Mouse (Mus musculus) liver, adult (tissue): ENCODE results near the gene Rps6ka2.

ENCODE experiments used
- GATA4 ChIP-seq: IDR thresholded peaks from 2 replicates; pipeline ENCODE4 v1.6.1; 2014; ENCODE audit warnings: mild to moderate bottlenecking, low read length; ENCODE audit not compliant: insufficient replicate concordance

Rps6ka2 gene

DNA sequence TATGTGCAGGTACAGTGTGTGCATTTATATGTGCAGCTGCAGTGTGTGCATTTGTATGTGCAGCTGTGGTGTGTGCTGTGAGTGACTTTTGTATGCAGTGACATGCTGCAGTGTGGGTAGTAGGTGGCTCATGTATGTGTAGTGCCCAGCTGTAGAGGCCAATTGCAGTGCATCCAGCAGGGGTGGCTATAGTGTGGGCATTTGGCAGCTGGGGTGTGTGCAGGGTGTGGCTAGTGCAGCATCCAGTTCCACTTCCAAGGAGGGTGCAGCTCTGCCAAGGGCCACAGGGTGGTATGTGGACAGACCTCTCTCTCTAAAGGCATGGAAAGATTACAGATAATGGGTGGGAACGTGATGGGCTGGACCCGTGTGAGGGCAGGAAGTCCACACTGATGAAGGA, 43.3 kb downstream of the Rps6ka2 start:
- TF ChIP-seq GATA4, result no peak

DNA sequence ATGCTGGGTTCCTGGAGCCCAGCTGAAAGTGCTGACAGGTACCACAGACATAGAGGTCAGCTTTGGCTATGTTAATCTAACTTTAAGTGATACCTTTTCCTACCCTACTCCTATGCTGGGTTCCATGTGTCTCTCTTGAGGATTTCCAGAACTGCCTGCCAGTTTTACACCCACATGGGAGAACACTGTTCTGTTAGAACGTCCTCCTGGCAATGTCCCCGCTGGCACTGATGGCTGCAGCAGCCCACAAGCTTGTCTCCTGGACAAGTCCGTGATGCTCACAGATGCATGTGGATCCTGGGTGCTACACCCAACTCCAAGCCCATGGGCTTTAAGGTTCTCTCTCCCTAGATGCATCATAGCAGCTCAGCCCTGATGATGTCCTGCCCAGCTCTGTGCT, 44.1 kb downstream of the Rps6ka2 start:
- TF ChIP-seq GATA4, result no peak

DNA sequence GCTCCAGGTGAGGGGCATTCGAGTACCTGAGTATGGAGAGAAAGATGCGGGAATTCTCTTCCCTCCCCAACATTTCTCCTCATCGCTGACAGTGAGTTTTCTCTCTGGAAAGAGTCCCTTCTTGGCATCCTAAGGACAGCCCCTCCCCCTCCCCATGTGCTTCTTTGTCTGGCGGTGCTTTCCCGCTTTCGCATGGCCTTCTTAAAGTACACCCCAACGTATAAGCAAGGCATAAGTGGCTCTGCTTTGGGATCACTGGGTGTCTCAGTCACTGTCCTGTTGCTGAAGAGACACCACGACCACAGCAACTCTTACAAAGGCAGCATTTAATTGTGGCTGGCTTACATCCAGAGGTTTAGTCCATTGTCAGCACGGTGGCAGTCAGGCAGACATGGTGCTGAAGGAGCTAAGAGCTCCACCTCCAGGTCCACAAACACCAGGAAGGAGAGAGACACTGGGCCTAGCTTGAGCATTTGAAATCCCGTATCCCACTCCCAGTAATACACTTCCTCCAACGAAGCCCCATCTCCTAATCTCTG, 47.9 kb downstream of the Rps6ka2 start:
- TF ChIP-seq GATA4, result no peak

DNA sequence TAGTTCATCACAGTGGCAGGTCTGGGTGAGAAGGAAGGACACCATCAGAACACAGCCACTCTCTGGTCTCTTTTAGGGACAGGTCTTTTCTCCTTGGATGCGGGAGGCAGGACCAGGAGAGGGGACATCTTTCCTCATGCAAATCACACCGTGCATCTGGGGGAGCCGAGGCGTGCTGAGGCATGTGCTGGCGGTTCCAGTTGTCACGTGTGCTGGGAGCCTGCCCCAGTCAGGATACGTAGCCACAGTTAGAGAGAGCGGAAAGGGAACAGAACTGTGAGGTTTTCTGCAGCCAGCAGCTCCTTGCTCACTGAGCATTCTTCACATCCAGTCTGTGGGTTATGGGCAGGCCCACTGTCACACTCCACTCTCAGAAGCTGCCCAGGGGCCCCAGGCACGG, 48.5 kb downstream of the Rps6ka2 start:
- TF ChIP-seq GATA4, result no peak

DNA sequence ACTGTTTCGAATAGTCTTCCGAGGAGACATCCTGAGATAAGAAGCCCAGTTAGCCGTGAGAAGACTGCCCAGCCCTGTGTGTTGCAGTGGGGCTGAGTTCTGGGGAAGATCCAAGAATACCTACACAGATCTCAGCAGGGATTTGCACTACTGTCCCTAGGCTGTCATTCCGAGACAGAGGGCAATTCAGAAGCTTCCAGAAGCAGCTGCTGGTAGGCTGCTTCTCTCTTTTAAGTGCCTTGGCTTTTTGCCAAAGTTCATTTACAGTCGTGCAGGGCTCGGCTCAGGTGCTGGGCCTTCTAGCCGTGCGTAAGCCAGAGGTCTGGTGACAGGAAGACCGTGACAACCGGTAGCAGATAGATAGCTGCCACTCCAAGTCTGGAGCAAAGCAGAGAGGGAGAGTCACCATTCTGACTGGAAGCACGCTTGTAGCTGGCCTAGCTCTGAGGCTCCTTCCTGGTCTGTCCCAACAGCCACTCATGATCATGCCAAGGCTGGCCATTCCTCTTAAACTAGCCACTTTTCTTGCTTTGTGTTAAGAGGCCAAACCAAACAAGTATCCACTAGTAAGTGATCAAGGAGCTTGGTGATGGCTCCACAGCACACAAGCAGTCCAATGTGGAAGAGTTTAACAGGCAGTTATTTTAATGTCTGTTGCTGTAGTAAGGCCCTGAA, 49.3 kb downstream of the Rps6ka2 start:
- TF ChIP-seq GATA4, result no peak

- TF ChIP-seq GATA4, result no peak
Observed at GRCm38 (mm10) chr17:7221310-7221709, 51.4 kb downstream of the Rps6ka2 start.

DNA sequence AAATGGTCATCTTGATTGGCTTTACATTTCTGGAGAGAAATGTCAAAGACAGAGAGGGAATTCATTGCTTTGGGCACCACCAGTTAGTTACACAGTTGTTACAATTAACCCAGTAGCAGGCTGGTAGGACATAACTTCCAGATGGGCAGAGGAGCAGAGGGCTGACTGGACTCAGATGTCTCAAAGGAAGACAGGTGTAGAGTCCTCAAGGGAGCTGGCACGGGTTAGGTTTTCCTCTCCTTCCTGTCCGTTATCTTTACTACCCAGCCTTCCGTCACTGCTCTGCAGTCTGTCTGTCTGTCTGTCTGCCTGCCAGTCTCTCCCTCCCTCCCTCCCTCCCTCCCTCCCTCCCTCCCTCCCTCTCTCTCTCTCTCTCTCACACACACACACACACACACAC, 52.3 kb downstream of the Rps6ka2 start:
- no peak for TF ChIP-seq GATA4

GRCm38 (mm10) chr17:7228545-7228944, 58.6 kb downstream of the Rps6ka2 start:
- no peak for TF ChIP-seq GATA4

GRCm38 (mm10) chr17:7231312-7231711, 61.4 kb downstream of the Rps6ka2 start:
- no peak for TF ChIP-seq GATA4

DNA sequence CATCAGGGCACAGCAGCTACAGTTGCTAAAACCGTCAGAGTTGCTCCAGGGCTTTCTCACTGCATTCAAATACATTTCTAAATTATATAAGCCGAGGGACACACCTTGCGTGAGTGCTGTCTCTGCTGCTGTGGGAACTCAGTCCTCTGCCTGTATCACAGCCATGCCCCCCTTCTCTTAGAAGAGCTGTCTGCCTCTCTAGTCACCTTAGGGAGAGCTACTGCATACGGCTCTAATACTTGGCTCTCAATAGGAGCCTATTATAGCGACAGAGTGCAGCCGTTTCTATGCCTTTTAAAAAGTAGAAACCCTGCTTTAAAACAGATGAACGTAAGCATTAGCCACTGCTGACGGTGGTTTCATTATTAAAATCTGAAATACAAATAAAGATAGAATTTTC, 61.9 kb downstream of the Rps6ka2 start:
- no peak for TF ChIP-seq GATA4

DNA sequence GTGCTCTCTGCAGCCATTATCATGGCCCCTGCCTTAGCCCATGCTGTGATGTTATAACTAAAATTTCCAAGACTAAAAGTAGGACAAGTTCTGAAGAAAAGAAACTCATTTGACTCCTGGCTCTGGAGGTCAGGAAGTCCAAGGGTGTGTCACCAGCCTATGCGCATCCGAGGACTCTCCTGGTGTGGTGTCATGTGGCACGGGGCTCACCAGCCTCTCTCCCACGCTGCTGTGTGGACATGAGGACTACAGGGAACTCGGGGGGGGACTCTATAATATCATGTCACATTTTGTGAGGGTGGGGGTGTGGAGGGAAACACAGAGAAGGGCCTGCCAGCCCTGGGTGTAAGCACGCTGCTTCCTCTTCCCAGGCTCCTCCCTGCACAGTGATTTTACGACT, 62.5 kb downstream of the Rps6ka2 start:
- no peak for TF ChIP-seq GATA4

- no peak for TF ChIP-seq GATA4
Observed at GRCm38 (mm10) chr17:7233197-7233596, 63.3 kb downstream of the Rps6ka2 start.

- TF ChIP-seq GATA4, result no peak
Observed at GRCm38 (mm10) chr17:7237706-7238105, 67.8 kb downstream of the Rps6ka2 start.

- no peak for TF ChIP-seq GATA4
Observed at GRCm38 (mm10) chr17:7238766-7239165, 68.9 kb downstream of the Rps6ka2 start.

DNA sequence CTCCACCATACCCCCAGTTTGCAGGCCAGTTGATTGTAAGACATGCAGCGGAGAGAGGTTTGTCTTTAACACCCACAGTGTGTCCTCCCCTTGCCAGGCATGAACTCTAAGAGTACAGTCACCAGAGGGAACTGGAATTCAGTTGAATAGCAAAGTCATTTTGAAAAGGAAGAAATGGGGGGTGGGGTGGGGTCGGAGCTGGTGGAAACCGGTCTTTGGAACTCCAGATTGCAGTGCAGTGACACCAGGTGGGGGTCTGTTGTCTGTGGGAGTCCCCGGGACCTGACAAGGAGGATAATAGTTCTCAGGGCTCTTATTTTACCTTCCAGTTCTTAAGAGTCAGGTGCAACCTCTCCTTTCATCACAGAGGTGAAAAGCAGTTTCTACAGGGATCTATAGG, 70.6 kb downstream of the Rps6ka2 start:
- TF ChIP-seq GATA4, result no peak

GRCm38 (mm10) chr17:7245078-7245477, 75.2 kb downstream of the Rps6ka2 start:
- TF ChIP-seq GATA4, result no peak
